10 mouse cellular contexts compared by ENCODE assay signal in genomic region chr6:134200577-134200976, GRCm38 (mm10).
DNase-seq lines count a peak whose midpoint lies in the region.
"Had no signal": no experiment of that assay in that cellular context is flagged by ENCODE, and none has a peak within 500 bp of the region (broad histone marks: within the 10 kb centered on the region; RNA-seq: fewer than 3 reads in every experiment).

No protein-coding gene starts in this region.

- no peaks in the 10 kb centered on the region for H3K27me3 ChIP-seq in limb, embryonic 10.5 days (ENCODE audit: low read depth, poor library complexity, severe bottlenecking)
- H3K27me3 ChIP-seq: forebrain, embryonic 15.5 days; midbrain, embryonic 12.5 days had no signal

- H3K36me3 ChIP-seq in limb, embryonic 10.5 days, result peaks cover 7% of the 10 kb centered on the region; the same call in 1 of the 2 replicates
- H3K36me3 ChIP-seq: forebrain, embryonic 15.5 days; midbrain, embryonic 12.5 days had no signal

- H3K9me3 ChIP-seq in limb, embryonic 10.5 days (replicated peaks), result no peaks in the 10 kb centered on the region
- H3K9me3 ChIP-seq: forebrain, embryonic 15.5 days; midbrain, embryonic 12.5 days had no signal

- no peak overlapping the region for H3K4me3 ChIP-seq in brown adipose tissue, adult 24 weeks (ENCODE audit: insufficient read depth, low read depth, low read length)
- no peak overlapping the region for H3K4me3 ChIP-seq in limb, embryonic 10.5 days
- H3K4me3 ChIP-seq: forebrain, embryonic 15.5 days; midbrain, embryonic 12.5 days had no signal

- intact Hi-C loops in left cerebral cortex, postnatal 4 days (cut with DNase I), result no loop called here

- peak overlapping the region; percentile 74 for H3K27ac ChIP-seq in brown adipose tissue, adult 24 weeks (replicated peaks; ENCODE audit: low read depth, low read length)
- 0 out of 2 replicates have a peak overlapping the region, but pooled peaks have one; percentile 36 for H3K27ac ChIP-seq in limb, embryonic 10.5 days
- H3K27ac ChIP-seq: forebrain, embryonic 15.5 days; midbrain, embryonic 12.5 days had no signal

- DNase-seq in left cerebral cortex, postnatal 4 days, result peak; percentile 8
- no peak for DNase-seq in left cerebral cortex, adult 9 months (ENCODE audit: low spot score in 2 of 2)
- DNase-seq in NIH3T3 (ENCODE audit: low read depth), result peak; percentile 84
- no peak for DNase-seq in limb, embryonic 10.5 days (ENCODE audit: low spot score)
- no peak for DNase-seq in T-cell, adult 2 months (ENCODE audit: low spot score)
- no peak for DNase-seq in layer of hippocampus, postnatal 14 days (ENCODE audit: low spot score in 2 of 2)
- DNase-seq: kidney, adult 8-10 months had no signal

- H3K4me1 ChIP-seq in brown adipose tissue, adult 24 weeks (ENCODE audit: control insufficient read depth, insufficient read depth, insufficient read length, low read length), result peaks cover 30% of the 10 kb centered on the region
- no peaks in the 10 kb centered on the region for H3K4me1 ChIP-seq in limb, embryonic 10.5 days
- H3K4me1 ChIP-seq: forebrain, embryonic 15.5 days had no signal

- 92% methylated on average over 10 of the region's 10 CpGs for WGBS in limb, embryonic 10.5 days

Comparison
In these comparisons a context has a peak if more than half of its experiments do, and no peak if none do; other contexts are left out.
1. DNase-seq: peak in left cerebral cortex, postnatal 4 days (single experiment) and NIH3T3 (single experiment); none in left cerebral cortex, adult 9 months (0 of 2), limb, embryonic 10.5 days (single experiment), T-cell, adult 2 months (single experiment) and layer of hippocampus, postnatal 14 days (0 of 2).